Mouse (Mus musculus): Measurements from ENCODE around the gene Coch. TPM values are rescaled to one million over a fixed set of nuclear protein-coding genes. Genes with fewer than 3 reads are reported as not detected.
"Not testable (repeated sequence)": the region's sequence is repeated elsewhere in the genome, so short reads cannot be mapped to it uniquely, and the experiment has no call there.

The Coch gene
- total RNA-seq, 4 experiments from 2014 or later, result 0.31 to 0.48 (median 0.38) TPM

DNA sequence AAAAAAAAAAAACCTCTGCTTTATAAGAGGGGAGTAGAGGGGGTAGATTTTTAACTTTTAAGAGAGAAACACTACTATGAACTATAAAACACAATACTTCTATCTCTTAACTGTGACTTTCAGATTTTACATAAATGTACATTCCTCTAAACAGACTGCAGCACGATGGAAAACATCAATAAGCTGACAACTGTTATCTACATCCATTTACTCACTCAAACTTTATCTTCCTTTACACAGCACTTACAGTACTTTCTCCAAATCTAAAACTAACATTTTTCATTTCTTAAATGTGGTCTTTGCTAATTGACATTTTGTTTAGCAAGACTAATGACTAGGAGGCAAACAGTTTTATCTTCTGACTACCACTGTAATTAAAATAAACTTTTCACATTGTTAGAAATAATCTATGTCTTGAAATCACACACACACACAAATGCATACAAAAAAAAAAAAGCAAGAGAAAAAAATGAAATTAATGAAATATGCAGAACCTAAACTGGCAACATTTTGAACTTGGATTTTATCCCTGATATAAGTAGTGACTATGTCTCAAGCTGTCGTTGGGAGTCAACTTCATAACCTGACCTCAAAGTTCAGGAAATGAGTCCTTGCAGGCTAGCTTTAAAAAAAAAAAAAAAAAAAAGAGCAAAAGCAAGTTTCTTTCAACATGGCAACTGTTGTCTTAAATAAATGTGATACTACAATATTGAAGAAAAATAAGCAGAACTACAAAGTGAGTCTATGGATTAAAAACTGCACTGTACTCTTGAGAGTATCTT is 43.7 kb downstream of the Coch start:
- DNase-seq (ENCODE audit: low spot score in 2 of 2), result no peak

DNA sequence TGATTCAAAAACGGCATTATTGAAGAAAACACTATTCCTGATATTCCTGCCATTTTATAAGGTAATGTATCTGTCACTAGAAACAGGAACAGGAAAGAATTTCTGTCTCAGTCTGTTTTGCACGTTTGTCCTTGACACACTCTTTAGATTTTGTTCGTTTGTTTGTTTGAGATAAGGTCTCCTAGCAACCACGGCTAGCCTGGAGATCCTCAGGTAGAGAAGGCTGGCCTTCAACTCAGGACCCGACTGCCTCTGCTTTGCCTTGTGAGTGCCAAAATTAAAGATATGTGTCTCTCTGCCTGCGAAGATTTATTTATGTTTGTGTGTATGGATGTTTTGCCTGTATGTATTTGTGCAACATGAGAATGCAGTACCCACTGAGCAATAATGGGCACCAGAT is 48.7 kb downstream of the Coch start:
- no peak for DNase-seq (ENCODE audit: low spot score in 2 of 2)

DNA sequence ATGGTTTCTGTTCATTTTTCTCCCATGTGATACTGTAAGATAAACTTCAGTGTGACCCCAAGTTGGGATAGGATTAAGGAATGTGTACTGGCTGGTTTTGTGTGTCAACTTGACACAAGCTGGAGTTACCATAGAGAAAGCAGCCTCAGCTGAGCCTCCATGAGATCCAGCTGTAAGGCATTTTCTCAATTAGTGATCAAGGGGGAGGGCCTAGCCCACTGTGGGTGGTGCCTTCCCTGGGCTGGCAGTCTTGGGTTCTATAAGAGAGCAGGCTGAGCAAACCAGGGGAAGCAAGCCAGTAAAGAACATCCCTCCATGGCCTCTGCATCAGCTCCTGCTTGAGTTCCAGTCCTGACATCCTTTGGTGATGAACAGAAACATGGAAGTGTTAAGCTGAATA is 56.3 kb downstream of the Coch start:
- not testable (repeated sequence) for DNase-seq (ENCODE audit: low spot score in 2 of 2)

Other genes with a start within 250 kb of the Coch start
- gene G2e3, start 245.3 kb upstream of the Coch start, total RNA-seq (2022), result 1 to 10 TPM; 1.4 to 2.1 (median 1.8) TPM
- 10 to 100 TPM; 14.0 to 19.6 (median 16.3) TPM for gene Scfd1, start 215.8 kb upstream of the Coch start, total RNA-seq (2022)
- gene Ap4s1, start 97.7 kb downstream of the Coch start, total RNA-seq (2022), result 10 to 100 TPM; 59.5 to 66.4 (median 62.1) TPM
- gene Strn3, start 98.6 kb downstream of the Coch start, total RNA-seq (2022), result 100 to 1,000 TPM; 152 to 162 (median 156) TPM
- 10 to 100 TPM; 90.1 to 99.0 (median 95.5) TPM for gene Hectd1, start 236.2 kb downstream of the Coch start, total RNA-seq (2022)

Measured in gastrocnemius, adult 8-10 months (tissue).